Mouse (Mus musculus): Measurements from ENCODE around the gene Atp5k.
A peak's percentile ranks its signal among the peaks of the same experiment; 100 is the strongest.

Gene Atp5k

GRCm38 (mm10) chr5:108433804-108434587, at the start of gene Atp5k:
Atp5k (minus strand) TSS chr5:108434448.
- peak; percentile 93 for DNase-seq (ENCODE audit: low spot score)

GRCm38 (mm10) chr5:108483006-108483405, 48.8 kb upstream of the Atp5k start:
- DNase-seq (ENCODE audit: low spot score): no peak

- peak; percentile 40 for DNase-seq (ENCODE audit: low spot score)
Measured at GRCm38 (mm10) chr5:108475977-108476376, 41.7 kb upstream of the Atp5k start.

- DNase-seq (ENCODE audit: low spot score): no peak
Measured at GRCm38 (mm10) chr5:108473737-108474136, 39.5 kb upstream of the Atp5k start.

GRCm38 (mm10) chr5:108469617-108470016, 35.4 kb upstream of the Atp5k start:
- no peak for DNase-seq (ENCODE audit: low spot score)

GRCm38 (mm10) chr5:108466647-108467046, 32.4 kb upstream of the Atp5k start:
- DNase-seq (ENCODE audit: low spot score): no peak

GRCm38 (mm10) chr5:108465131-108465891, 31.1 kb upstream of the Atp5k start:
- no peak for DNase-seq (ENCODE audit: low spot score)

- DNase-seq (ENCODE audit: low spot score): no peak
Measured at GRCm38 (mm10) chr5:108462446-108462845, 28.2 kb upstream of the Atp5k start.

GRCm38 (mm10) chr5:108461082-108462065, 27.1 kb upstream of the Atp5k start, which contains the start of gene Pcgf3:
Pcgf3 (plus strand) TSS chr5:108461232.
- peak; percentile 97 for DNase-seq (ENCODE audit: low spot score)

- no peak for DNase-seq (ENCODE audit: low spot score)
Measured at GRCm38 (mm10) chr5:108460461-108460860, 26.2 kb upstream of the Atp5k start.

- DNase-seq (ENCODE audit: low spot score): no peak
Measured at GRCm38 (mm10) chr5:108458706-108459105, 24.5 kb upstream of the Atp5k start.

- no peak for DNase-seq (ENCODE audit: low spot score)
Measured at GRCm38 (mm10) chr5:108454094-108454493, 19.8 kb upstream of the Atp5k start.

GRCm38 (mm10) chr5:108452422-108452821, 18.2 kb upstream of the Atp5k start:
- DNase-seq (ENCODE audit: low spot score): no peak

- no peak for DNase-seq (ENCODE audit: low spot score)
Measured at GRCm38 (mm10) chr5:108451611-108452010, 17.4 kb upstream of the Atp5k start.

- no peak for DNase-seq (ENCODE audit: low spot score)
Measured at GRCm38 (mm10) chr5:108450837-108451540, 16.7 kb upstream of the Atp5k start.

- DNase-seq (ENCODE audit: low spot score): peak; percentile 37
Measured at GRCm38 (mm10) chr5:108448785-108449668, 14.8 kb upstream of the Atp5k start, which contains the start of gene Mfsd7a. Mfsd7a (minus strand) TSS chr5:108448891.

GRCm38 (mm10) chr5:108447857-108448256, 13.6 kb upstream of the Atp5k start:
- DNase-seq (ENCODE audit: low spot score): no peak

GRCm38 (mm10) chr5:108446973-108447372, 12.7 kb upstream of the Atp5k start:
- no peak for DNase-seq (ENCODE audit: low spot score)

GRCm38 (mm10) chr5:108436101-108436500, 1.9 kb upstream of the Atp5k start:
- no peak for DNase-seq (ENCODE audit: low spot score)

GRCm38 (mm10) chr5:108431196-108431595, 3.1 kb downstream of the Atp5k start:
- DNase-seq (ENCODE audit: low spot score): no peak

Measured in layer of hippocampus, adult 11-12 months (tissue).